Mouse (Mus musculus) hematopoietic stem cell, adult 5-6 weeks (primary cell): ENCODE results near the gene Trnt1. TPM values are rescaled to one million over a fixed set of nuclear protein-coding genes. Genes with fewer than 3 reads are reported as not detected.

Experiments
- ATAC-seq, 2 experiments: fragments of 125-278 bp in 1 of 2; replicated peaks in 1 of 2; 2 replicates each; pipeline ENCODE4 v1.8.0; 2016 to 2017; ENCODE audit warnings: inconsistent platforms in 2 of 2, mild to moderate bottlenecking in 2 of 2, moderate number of reproducible peaks in 2 of 2, low read depth in 1 of 2, moderate TSS enrichment in 1 of 2; ENCODE audit not compliant: low FRiP score in 2 of 2, poor library complexity in 2 of 2, severe bottlenecking in 2 of 2, insufficient read depth in 1 of 2, low TSS enrichment in 1 of 2
- total RNA-seq: library from RNA; stranded (forward); fragments of 172-1452, 232-1000 nt; gene quantifications from 2 replicates; pipeline ENCODE4 v1.2.3, GENCODE M21; 2017

Trnt1 gene
- total RNA-seq, 1 experiment from 2014 or later: 80.5 TPM

DNA sequence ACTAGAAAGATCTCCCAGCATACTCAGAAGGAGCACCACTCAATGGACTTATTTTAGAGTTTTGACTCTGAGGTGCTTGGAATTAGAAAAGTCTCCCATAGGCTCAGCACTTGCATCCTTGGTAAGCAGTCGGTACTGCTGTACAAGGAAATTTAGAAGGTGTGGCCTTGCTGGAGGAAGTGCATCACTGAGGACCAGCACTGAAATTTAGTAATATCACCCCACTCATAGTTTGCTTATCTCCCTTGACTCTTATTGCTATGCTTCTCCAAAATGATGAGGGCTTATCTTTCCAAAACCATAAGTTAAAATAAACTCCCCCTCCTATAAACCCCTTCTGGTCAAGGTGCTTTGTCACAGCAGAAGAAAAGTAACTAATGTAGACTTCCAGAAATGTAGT, 7.4 kb upstream of the Trnt1 start:
- no peak for ATAC-seq

GRCm38 (mm10) chr6:106765892-106766291, 3.0 kb upstream of the Trnt1 start:
- no peak for ATAC-seq

DNA sequence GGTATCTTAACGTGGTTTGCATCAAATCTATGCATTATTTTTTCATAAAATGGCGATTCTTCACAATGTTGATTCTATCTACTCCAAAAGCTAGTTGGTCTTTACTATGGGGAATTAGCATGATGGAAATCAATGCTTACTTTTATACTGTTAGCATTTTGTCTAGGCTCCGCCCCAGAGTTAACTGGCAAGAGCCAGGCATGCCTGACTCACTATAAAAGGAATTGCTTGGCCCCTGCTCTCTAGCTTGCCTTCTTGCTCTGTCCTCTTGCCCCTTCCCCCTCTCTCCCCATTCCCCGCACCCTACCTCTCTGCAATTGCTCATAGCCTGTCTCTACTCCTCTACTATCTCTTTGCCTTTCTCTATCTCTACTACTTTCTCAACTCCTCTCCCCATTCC, 2.1 kb upstream of the Trnt1 start:
- no peak for ATAC-seq

GRCm38 (mm10) chr6:106769290-106769866, 458 bp downstream of the Trnt1 start:
- ATAC-seq: peak; percentile 56 to 68; a peak in 3 of 4 replicates

GRCm38 (mm10) chr6:106770046-106770445, 1.1 kb downstream of the Trnt1 start:
- ATAC-seq: no peak

DNA sequence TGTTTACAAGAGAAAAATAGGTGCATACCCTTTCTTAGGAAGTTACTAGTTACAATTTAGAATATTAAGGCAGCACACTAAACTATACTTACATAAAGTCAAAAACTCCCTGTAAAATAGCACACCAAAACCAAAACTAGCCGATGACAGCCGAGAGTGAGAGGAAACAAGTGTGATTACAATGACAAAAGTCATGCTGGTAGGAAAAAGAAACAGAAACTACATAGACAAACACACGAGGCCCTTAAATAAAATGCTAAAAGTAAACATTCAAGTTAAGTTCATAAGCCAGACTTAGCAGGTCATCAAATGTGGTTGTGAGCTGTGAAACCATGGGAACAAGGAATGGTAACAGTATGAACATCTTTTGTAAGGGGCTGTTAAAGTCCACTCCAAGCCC, 18.2 kb downstream of the Trnt1 start:
- ATAC-seq: no peak

DNA sequence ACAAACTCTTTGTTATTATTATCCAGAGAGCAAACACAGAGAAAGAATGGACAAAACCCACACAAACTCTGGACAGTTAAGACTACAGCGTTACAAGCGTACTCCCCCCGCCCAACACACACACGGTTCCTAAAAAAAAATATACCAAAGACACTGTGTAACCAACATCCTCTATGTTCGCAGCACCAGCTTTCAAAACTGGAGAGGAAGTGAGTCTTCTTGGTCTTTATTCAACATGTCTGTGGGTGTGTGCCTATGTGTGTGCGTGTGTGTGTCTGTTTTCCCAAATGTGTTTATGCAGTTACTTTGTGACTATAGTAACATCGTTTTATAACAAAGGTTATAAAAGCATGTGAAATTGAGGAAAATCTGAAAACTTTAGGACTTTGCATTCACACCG, 22.5 kb downstream of the Trnt1 start:
- no peak for ATAC-seq

DNA sequence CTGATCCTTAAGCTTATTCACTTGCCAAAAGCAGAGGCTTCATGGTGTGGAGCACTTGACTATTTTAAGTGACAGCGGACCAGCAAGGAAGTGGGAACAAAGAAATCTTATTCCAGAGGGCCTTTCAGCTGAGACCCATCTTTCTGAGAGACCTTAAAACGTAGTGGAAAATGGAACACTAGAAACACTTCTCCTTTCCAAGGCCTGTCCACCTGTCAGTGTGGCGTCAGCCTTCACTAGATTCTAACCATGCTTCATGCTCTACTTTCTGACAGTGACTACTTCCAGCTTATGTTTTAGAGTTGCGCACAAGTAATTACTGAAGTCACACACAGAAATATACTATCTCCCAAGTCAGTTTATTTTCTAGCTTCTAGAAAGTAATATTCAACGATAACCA, 23.6 kb downstream of the Trnt1 start:
- ATAC-seq: no peak

- ATAC-seq: no peak
Measured at GRCm38 (mm10) chr6:106793088-106793487, 24.2 kb downstream of the Trnt1 start.

DNA sequence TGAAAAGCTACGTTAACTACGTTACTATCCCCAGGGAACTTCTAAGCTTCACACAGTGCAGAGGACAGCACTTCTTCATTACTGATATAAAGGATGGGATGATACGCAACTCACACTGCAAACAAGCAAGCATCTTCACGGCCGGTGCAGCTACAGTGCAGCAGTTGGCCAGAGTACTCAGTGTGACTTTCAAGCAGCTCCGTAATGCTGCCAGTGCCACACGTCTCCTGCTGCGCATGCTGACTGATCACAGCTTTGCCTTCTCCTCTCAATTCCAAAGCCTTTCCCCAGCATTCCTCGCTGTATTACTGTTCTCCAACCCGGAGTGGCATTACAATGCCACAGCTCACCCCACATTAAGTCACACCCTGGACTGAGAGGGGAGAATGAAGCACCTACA, 24.7 kb downstream of the Trnt1 start:
- no peak for ATAC-seq

DNA sequence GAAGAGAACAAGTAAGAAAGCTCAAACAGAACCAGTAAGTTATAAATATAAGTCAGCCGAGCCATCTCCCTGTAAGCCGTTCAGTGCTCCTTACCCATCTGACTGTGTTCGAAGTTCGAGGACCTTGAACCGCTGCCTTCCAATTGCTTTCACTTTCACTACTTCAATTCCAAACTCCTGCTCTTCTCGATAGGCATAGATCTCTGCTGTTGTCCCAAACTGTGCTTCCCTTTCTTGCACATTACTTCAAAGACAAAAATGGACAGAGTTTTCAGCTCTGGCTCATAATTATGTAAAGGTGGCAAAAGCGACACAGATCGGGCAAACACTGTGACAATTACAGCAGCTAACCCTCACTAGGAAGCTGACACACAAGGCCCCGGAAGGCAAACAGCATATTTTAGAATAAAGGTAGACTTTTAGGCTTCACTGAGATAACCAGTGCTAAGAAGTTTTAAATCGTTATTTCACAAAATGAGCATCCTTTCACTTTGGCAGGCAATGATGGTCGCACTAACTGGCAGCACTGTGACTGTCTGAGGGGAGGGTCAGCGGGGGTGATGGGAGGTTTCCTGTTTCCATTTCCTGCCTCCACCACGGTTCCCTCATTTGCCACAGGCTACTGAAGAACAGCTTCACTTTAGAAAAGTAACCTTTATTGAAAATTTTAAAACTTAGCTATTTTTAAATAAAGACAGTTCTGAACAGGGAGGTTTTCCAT, 25.3 kb downstream of the Trnt1 start:
- peak; percentile 65 to 77 for ATAC-seq

DNA sequence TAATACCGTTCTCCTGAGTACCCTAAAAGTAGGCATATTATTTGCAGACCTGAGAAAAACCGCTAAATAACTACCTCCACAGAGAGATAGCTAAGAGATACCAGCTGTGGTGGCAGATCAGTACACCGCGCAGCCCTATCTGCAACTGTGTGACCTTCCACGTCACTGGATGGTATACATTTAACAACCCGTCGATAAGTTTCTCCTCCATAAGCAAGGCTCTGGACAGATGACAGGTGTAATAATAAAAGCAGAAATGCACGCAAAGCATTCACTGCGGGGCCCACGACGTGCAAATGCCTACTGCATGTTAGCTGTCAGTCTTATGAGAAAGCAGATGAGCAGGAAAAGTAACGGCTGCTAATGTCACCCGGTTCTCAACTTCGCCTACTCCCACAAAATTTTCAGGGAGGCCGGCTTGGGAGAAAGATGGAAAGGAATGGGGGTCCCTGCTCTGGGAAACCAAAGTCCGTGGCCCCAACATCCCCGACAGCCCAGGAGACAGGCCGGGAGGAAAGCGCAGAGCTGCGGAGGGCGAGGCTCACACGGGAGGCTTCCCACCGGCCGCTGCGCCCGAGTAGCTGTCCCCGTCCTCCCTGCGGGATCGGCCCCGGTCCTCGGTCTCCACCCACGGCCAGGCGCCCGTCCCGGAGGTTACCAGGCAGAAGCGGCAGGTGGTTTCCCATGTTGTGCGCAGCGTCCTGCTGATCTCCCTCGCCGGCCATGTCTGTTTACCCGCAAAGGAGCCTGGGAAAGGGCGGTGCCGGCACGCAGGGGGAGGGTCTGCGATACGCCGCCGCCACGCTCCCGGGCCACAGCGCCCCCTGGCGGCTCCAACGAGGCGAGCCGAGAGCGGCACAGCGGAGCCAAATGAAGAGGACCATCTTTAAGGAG, 30.7 kb downstream of the Trnt1 start, which contains the start of gene Crbn:
Gene Crbn (minus strand): TSS at position 745 of the 894 bp plus-strand sequence.
- ATAC-seq: peak; percentile 97 to 99

- ATAC-seq: 0 out of 4 replicates have a peak, but pooled peaks of 1 of the 2 experiments have one; percentile 1
Measured at GRCm38 (mm10) chr6:106800227-106800557, 31.3 kb downstream of the Trnt1 start.

DNA sequence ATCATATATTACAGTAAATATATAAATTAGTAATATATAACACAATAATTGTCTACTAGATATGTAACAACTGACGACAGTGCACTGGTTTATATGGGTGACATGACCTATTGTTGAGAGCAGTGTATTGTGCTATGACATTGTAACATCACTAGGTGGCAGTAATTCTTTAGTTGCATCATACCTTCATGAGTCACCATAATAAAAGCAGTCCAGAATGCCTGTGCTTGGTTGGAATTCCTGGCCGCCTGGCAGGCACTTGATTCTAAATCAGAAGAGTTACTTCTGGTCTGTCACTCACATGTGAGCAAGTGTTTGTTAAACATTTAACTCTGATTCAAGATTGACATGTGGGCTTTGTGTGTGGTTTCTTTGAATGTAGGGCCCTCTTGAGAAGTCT, 36.0 kb downstream of the Trnt1 start:
- ATAC-seq: peak; percentile 64 to 83; a peak in 3 of 4 replicates

DNA sequence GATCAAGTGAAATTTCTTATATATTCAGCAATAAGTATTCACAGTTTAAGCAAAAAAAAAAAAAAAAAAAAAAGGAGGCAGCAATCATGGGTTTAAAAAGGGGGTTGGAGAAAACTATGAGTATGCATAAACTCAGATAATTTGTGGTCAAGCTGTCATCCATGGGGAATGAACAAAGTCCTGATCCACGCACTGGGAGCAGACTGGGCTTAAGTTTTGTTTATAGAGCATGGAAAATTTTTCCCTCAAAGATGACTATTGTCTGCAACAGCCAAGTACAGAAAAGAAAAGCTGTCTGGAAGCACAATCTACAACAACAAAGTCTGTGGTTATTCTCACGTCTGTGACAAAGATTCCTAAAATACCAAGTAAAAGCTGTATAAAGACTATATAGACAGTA, 40.2 kb downstream of the Trnt1 start:
- no peak for ATAC-seq

GRCm38 (mm10) chr6:106810686-106811085, 41.8 kb downstream of the Trnt1 start:
- ATAC-seq: no peak

DNA sequence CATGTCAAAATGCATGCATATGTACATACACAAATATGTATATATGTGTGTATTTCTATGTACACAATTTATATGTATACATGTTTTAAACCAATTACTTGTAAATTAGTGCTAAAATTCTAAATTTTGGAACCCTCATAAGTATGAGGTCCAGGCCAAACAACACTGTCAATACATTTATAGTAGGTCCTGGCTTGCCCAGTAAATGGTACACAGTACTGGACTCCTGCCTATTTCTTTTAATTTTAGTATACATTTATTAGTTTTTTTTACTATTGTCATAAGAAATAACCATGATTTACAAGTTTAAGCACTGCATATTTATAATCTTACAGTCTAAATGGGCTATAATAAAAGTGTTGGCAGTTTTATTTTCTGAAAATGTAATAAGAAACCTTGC, 50.3 kb downstream of the Trnt1 start:
- ATAC-seq: no peak

DNA sequence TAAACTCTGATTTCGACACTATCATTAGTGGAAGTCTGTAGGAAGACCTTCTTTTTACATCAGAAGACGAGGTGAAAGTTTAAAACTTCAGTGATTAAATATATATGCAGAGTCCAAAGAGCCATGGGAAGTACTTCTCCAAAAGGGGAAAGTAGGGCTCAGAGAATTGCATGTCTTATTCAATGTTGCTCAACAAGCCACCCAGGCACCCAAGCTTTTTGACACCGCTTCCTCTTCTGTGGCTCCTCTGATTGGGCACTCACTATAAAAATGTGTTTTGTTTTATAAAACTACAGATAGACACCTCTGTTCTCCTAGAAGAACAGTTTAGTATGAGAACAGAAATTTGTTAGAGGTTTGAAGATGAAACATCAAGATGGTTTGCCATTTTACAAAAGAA, 51.0 kb downstream of the Trnt1 start:
- ATAC-seq: no peak
